Mouse (Mus musculus) midbrain, embryonic 11.5 days (tissue): ENCODE measurements around the gene Rab44. TPM values are rescaled to one million over a fixed set of nuclear protein-coding genes. Genes with fewer than 3 reads are reported as not detected.
A peak's percentile ranks its signal among the peaks of the same experiment; 100 is the strongest.

ENCODE experiments used
- ATAC-seq: fragments of 200-750 bp; cut with Nextera tagmentation; 2 replicates; pipeline ENCODE4 v1.8.0; 2017; ENCODE audit warnings: moderate TSS enrichment, moderate library complexity; ENCODE audit not compliant: low FRiP score
- DNase-seq: peaks from one replicate; pipeline ENCODE4 v3.0.0; 2015; ENCODE audit warnings: low spot score; ENCODE audit errors: missing footprints
- H3K27ac ChIP-seq: fragments of 300-500 bp; sonication (generic); 2 replicates; pipeline ENCODE4 v1.5.1; 2014; ENCODE audit warnings: low read depth, low read length
- H3K27me3 ChIP-seq: fragments of 300-500 bp; sonication (generic); 2 replicates; pipeline ENCODE4 v1.6.1; 2014; ENCODE audit warnings: mild to moderate bottlenecking, low read length, moderate library complexity, mixed read lengths; ENCODE audit not compliant: control insufficient read depth, insufficient read depth
- H3K36me3 ChIP-seq: fragments of 300-500 bp; sonication (generic); 2 replicates; pipeline ENCODE4 v1.6.1; 2014; ENCODE audit warnings: mild to moderate bottlenecking, low read length, moderate library complexity, mixed read lengths; ENCODE audit not compliant: control insufficient read depth, insufficient read depth
- H3K4me1 ChIP-seq: fragments of 300-500 bp; sonication (generic); 2 replicates; pipeline ENCODE4 v1.6.1; 2014; ENCODE audit warnings: low read length; ENCODE audit not compliant: control insufficient read depth, insufficient read depth
- H3K4me2 ChIP-seq: fragments of 300-500 bp; sonication (generic); 2 replicates; pipeline ENCODE4 v1.6.1; 2014; ENCODE audit warnings: mild to moderate bottlenecking, moderate library complexity
- H3K4me3 ChIP-seq: fragments of 300-500 bp; sonication (generic); 2 replicates; pipeline ENCODE4 v1.5.1; 2014; ENCODE audit warnings: low read depth, low read length
- H3K9ac ChIP-seq: fragments of 300-500 bp; sonication (generic); 2 replicates; pipeline ENCODE4 v1.6.1; 2014; ENCODE audit warnings: low read length
- H3K9me3 ChIP-seq: fragments of 300-500 bp; sonication (generic); 2 replicates; pipeline ENCODE4 v1.6.1; 2016; ENCODE audit warnings: low read length; ENCODE audit not compliant: control insufficient read depth
- WGBS: fragments of 180-500 bp; shearing (Covaris S2); extraction: QIAGEN DNeasy Blood & Tissue Kit; methylation state at CpG from one replicate; pipeline ENCODE4 v1.1.7; 2014; 5-methylcytosine and 5-hydroxymethylcytosine counted together
- polyA plus RNA-seq: library from polyadenylated mRNA; unstranded; fragments of >200 nt; fragmentation: Nextera tagmentation; extraction: Ambion mirVana; gene quantifications from 2 replicates; pipeline ENCODE4 v1.2.1, GENCODE M21; 2014

Rab44 gene
- polyA plus RNA-seq, 1 experiment from 2014 or later, result 0.44 TPM

- Histone ChIP-seq H3K9ac (0 out of 2 replicates have a peak overlapping the region, but pooled peaks have one; percentile 10), H3K4me3 (no peak overlapping the region), H3K27me3 (no peaks in the 10 kb centered on the region), H3K36me3 (no peaks in the 10 kb centered on the region; the same call in 1 of the 2 replicates), H3K9me3 (no peaks in the 10 kb centered on the region), H3K4me1 (peaks cover 17% of the 10 kb centered on the region), H3K4me2 (no peak overlapping the region), H3K27ac (0 out of 2 replicates have a peak overlapping the region, but pooled peaks have one; percentile 17)
- peak; percentile 67 for ATAC-seq
- no peak for DNase-seq
- WGBS, result 7% methylated on average over 6 of the region's 6 CpGs
Measured at GRCm38 (mm10) chr17:29165452-29165851, 51.5 kb downstream of the Rab44 start.

- Histone ChIP-seq H3K27ac (peak overlapping the region; percentile 17; the same call in 1 of the 2 replicates), H3K4me1 (peaks cover 17% of the 10 kb centered on the region), H3K27me3 (no peaks in the 10 kb centered on the region), H3K9ac (no peak overlapping the region), H3K36me3 (no peaks in the 10 kb centered on the region; the same call in 1 of the 2 replicates), H3K9me3 (no peaks in the 10 kb centered on the region), H3K4me2 (no peak overlapping the region), H3K4me3 (no peak overlapping the region)
- WGBS, result 37% methylated on average over 8 of the region's 8 CpGs
- ATAC-seq, result no peak
- no peak for DNase-seq
Measured at GRCm38 (mm10) chr17:29165967-29166578, 52.1 kb downstream of the Rab44 start.

DNA sequence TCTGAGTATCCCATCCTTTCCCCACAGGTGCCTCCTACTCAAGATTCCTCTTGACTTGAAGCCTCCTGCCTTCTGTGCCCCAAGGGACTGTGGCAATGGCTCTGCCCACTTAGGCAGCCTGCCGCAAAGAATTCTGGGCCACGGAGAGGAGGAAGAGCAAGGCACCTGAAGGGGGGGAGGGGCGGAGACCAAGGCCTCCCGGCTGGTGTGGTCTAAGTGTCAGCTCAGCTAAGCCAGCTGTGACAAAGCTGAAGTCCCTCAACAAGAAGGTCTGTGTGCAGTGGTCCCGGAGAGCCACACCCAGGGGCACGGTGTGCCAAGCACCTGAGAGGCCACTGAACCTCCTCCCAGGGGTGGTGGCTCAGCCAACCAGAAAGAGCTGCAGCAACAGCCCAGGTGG, 53.4 kb downstream of the Rab44 start:
- H3K9ac ChIP-seq, result no peak overlapping the region
- 68% methylated on average over 6 of the region's 6 CpGs for WGBS
- H3K9me3 ChIP-seq, result no peaks in the 10 kb centered on the region
- DNase-seq, result no peak
- H3K4me1 ChIP-seq, result peaks cover 17% of the 10 kb centered on the region
- no peaks in the 10 kb centered on the region for H3K27me3 ChIP-seq
- H3K27ac ChIP-seq, result no peak overlapping the region
- no peaks in the 10 kb centered on the region; the same call in 1 of the 2 replicates for H3K36me3 ChIP-seq
- H3K4me3 ChIP-seq, result no peak overlapping the region
- ATAC-seq, result no peak
- no peak overlapping the region for H3K4me2 ChIP-seq

- Histone ChIP-seq H3K9ac (no peak overlapping the region), H3K4me1 (peaks cover 17% of the 10 kb centered on the region), H3K9me3 (no peaks in the 10 kb centered on the region), H3K27ac (no peak overlapping the region), H3K4me3 (no peak overlapping the region), H3K27me3 (no peaks in the 10 kb centered on the region), H3K36me3 (no peaks in the 10 kb centered on the region; the same call in 1 of the 2 replicates), H3K4me2 (no peak overlapping the region)
- DNase-seq (no peak), ATAC-seq (no peak)
- 85% methylated on average over 4 of the region's 4 CpGs for WGBS
Measured at GRCm38 (mm10) chr17:29168438-29168837, 54.5 kb downstream of the Rab44 start.

- ATAC-seq, result no peak
Measured at GRCm38 (mm10) chr17:29168996-29169601, 55.2 kb downstream of the Rab44 start.

DNA sequence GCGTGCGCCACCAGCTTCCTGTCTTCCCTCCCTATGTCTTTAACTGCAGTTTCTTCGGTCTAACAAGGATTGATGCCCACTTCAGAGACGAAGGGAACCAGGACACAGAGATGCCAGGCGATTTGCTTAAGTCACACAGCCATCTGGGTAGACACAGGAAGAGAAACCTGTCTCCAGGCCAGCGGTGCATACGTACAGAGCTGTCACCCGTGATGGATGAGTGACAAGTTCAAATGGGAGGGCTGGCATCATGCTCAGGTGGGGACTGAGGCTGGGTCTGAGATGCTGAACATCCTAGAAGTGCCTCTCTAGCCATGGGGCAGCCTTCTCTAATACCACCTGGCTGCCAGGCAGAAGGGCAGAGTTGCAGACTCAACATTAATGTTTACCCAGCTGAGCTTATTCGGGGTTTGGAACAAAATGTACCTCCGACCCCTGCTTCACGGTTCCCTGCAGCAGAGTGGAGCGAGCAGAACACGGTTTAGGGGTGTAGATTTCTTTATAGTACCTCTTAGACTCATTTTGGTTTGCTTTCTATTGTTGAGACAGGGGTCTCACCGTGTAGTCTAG, 56.6 kb downstream of the Rab44 start:
- Histone ChIP-seq H3K4me3 (no peak overlapping the region), H3K4me1 (peaks cover 4% of the 10 kb centered on the region), H3K9me3 (no peaks in the 10 kb centered on the region), H3K27me3 (no peaks in the 10 kb centered on the region), H3K9ac (no peak overlapping the region), H3K27ac (no peak overlapping the region), H3K36me3 (no peaks in the 10 kb centered on the region; the same call in 1 of the 2 replicates), H3K4me2 (no peak overlapping the region)
- no peak for ATAC-seq
- DNase-seq, result no peak
- WGBS, result 81% methylated on average over 14 of the region's 14 CpGs

More at GRCm38 (mm10) chr17:29168996-29169601, 55.2 kb downstream of the Rab44 start:
- no peak overlapping the region for H3K4me2 ChIP-seq
- 78% methylated on average over 12 of the region's 12 CpGs for WGBS
- H3K4me3 ChIP-seq, result no peak overlapping the region
- H3K27me3 ChIP-seq, result no peaks in the 10 kb centered on the region
- H3K9me3 ChIP-seq, result no peaks in the 10 kb centered on the region
- DNase-seq, result no peak
- no peak overlapping the region for H3K27ac ChIP-seq
- H3K9ac ChIP-seq, result no peak overlapping the region
- H3K4me1 ChIP-seq, result peaks cover 17% of the 10 kb centered on the region
- H3K36me3 ChIP-seq, result no peaks in the 10 kb centered on the region; the same call in 1 of the 2 replicates

DNA sequence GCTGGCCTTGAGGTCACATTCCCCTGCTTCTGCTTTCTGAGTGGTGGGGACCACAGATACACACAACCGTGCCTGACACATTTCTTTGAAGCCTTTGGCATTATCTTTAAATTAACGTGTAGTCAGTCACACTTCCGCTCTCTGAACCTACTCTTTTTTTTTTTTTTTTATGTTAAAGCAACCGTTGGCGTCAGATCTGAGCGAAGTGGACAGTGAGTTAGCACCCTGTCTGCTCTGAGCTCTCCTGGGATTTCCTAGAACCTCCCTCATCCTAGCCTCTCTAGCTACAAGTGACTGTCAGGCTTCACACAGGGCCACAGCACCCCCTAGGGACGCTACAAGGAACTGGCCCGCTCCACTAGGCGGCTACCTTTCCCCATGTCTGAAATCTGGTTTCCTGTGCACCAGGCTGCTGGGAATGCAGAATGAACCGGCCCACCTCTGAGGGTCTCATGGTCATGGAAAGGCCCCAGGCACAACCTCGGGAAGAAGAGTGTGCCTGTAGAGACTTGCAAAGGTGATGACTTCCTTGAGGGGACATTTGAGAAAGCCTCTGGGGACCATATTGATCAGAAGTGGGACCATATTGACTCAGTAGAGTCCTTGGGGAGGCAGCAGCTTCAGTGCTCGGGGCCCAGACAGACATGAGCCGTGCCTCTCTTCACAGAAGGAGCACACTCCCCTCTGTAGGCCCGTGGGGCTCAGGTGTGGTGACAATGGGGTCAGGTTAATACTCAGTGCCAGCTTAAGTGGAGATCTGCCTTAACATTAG, 57.2 kb downstream of the Rab44 start:
- Histone ChIP-seq H3K36me3 (no peaks in the 10 kb centered on the region; the same call in 1 of the 2 replicates), H3K9me3 (no peaks in the 10 kb centered on the region), H3K4me2 (no peak overlapping the region), H3K4me1 (peaks cover 2% of the 10 kb centered on the region), H3K27me3 (no peaks in the 10 kb centered on the region), H3K27ac (no peak overlapping the region), H3K9ac (no peak overlapping the region), H3K4me3 (no peak overlapping the region)
- WGBS, result 31% methylated on average over 14 of the region's 14 CpGs
- ATAC-seq (peak; percentile 40; the same call in 1 of the 2 replicates), DNase-seq (peak; percentile 94)

DNA sequence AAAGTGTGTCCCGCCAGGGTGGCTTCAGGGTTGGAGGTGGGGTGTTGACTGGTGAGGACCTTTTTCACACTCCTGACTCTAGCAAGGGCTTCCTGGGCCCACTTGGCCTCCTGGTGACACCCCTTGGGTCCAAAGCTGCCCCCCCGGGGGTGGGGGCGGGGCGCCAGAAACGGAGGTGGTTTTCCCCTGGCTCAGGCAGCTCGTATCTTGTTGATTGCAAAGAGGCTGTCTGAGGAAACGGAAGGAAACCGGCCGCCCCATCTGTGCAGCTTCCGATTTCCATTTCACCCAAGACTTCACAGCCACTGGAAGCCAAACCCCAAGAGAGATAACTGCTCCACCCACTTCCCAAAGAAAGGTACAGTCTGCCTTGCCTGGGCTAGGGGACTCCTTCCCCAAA, 58.1 kb downstream of the Rab44 start:
- Histone ChIP-seq H3K27me3 (no peaks in the 10 kb centered on the region), H3K36me3 (no peaks in the 10 kb centered on the region; the same call in 1 of the 2 replicates), H3K27ac (no peak overlapping the region), H3K4me3 (no peak overlapping the region), H3K4me2 (no peak overlapping the region), H3K9me3 (no peaks in the 10 kb centered on the region), H3K9ac (no peak overlapping the region), H3K4me1 (peaks cover 8% of the 10 kb centered on the region)
- ATAC-seq, result no peak
- 49% methylated on average over 10 of the region's 10 CpGs for WGBS
- DNase-seq, result no peak
